Mouse (Mus musculus) spleen, postnatal 36 days (tissue): ENCODE results near the gene Osmr.
"Not testable (repeated sequence)": the region's sequence is repeated elsewhere in the genome, so short reads cannot be mapped to it uniquely, and the experiment has no call there.

Experiments used
- DNase-seq, 2 experiments: peaks; one replicate each; pipeline ENCODE4 v3.0.0; 2022; ENCODE audit warnings: low spot score in 2 of 2, mixed read lengths in 1 of 2

Osmr gene

GRCm38 (mm10) chr15:6861617-6862016 lies 13.2 kb downstream of the Osmr start:
- DNase-seq: no peak

GRCm38 (mm10) chr15:6859781-6860180 lies 15.0 kb downstream of the Osmr start:
- DNase-seq: no peak

GRCm38 (mm10) chr15:6858871-6859270 lies 15.9 kb downstream of the Osmr start:
- DNase-seq: no peak

- DNase-seq: no peak
Observed at GRCm38 (mm10) chr15:6857270-6857905, 17.4 kb downstream of the Osmr start.

GRCm38 (mm10) chr15:6849851-6850250 lies 24.9 kb downstream of the Osmr start:
- DNase-seq: no peak

- DNase-seq: no peak
Observed at GRCm38 (mm10) chr15:6840199-6840598, 34.6 kb downstream of the Osmr start.

- DNase-seq: no peak
Observed at GRCm38 (mm10) chr15:6815807-6816206, 59.0 kb downstream of the Osmr start.

- not testable (repeated sequence) for DNase-seq
Observed at GRCm38 (mm10) chr15:6801212-6801611, 73.6 kb downstream of the Osmr start.

- no peak for DNase-seq
Observed at GRCm38 (mm10) chr15:6792846-6793245, 81.9 kb downstream of the Osmr start.

- no peak for DNase-seq
Observed at GRCm38 (mm10) chr15:6791648-6792047, 83.1 kb downstream of the Osmr start.

GRCm38 (mm10) chr15:6790011-6790410 lies 84.8 kb downstream of the Osmr start:
- DNase-seq: no peak

GRCm38 (mm10) chr15:6787236-6787635 lies 87.5 kb downstream of the Osmr start:
- DNase-seq: no peak

- DNase-seq: no peak
Observed at GRCm38 (mm10) chr15:6786212-6786611, 88.6 kb downstream of the Osmr start.

- peak in 1 of 2 experiments; percentile 5 for DNase-seq
Observed at GRCm38 (mm10) chr15:6772265-6772664, 102.5 kb downstream of the Osmr start.
